Mouse (Mus musculus): Measurements from ENCODE around the gene Traf1. TPM values are rescaled to one million over a fixed set of nuclear protein-coding genes. Genes with fewer than 3 reads are reported as not detected.
A peak's percentile ranks its signal among the peaks of the same experiment; 100 is the strongest.

Gene Traf1
- total and polyA plus RNA-seq, 3 experiments, result 1.2 to 2.0 (median 1.2) TPM

DNA sequence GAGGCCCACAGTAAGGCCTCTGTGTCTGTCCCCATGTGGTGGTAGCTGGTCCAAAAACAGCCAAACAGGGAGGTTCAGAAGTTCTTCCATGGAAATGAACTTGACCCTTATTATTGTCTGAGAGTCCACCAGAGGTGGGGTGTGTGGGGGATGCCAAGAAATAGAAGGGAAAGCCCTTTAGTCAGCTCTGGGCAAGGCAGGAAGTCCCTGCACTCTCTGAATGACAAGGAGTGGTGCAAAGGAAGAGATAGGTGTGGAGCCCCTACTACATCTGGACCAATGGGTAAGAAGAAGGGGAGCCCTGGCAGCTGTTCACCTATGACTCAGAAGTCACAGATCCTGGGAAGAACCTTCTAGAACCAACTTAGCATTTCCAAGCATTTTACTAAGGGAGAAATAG is 7.2 kb downstream of the Traf1 start:
- intact Hi-C loops (cut with DNase I), result no loop called here
- peak overlapping the region; percentile 36; the same call in 1 of the 2 replicates for H3K27ac ChIP-seq
- H3K79me2 ChIP-seq (replicated peaks; ENCODE audit: control insufficient read depth, insufficient read depth, low read length), result no peaks in the 10 kb centered on the region
- TF ChIP-seq EP300 (IDR thresholded peaks at IDR 0.05; ENCODE audit: insufficient read depth, low read depth, low read length) (no peak), CTCF (IDR thresholded peaks at IDR 0.05) (no peak), POLR2A (IDR thresholded peaks at IDR 0.05; ENCODE audit: insufficient read depth, low read depth, low read length) (no peak)
- no peaks in the 10 kb centered on the region for H3K4me1 ChIP-seq (ENCODE audit: control insufficient read depth, insufficient read depth, low read length)
- DNase-seq, result no peak
- H3K27me3 ChIP-seq (ENCODE audit: control insufficient read depth, insufficient read depth, low read length), result no peaks in the 10 kb centered on the region
- H3K9ac ChIP-seq (ENCODE audit: low read depth, low read length), result no peak overlapping the region
- H3K4me3 ChIP-seq, result no peak overlapping the region
- no peaks in the 10 kb centered on the region for H3K36me3 ChIP-seq (ENCODE audit: control insufficient read depth, insufficient read depth, low read length)

DNA sequence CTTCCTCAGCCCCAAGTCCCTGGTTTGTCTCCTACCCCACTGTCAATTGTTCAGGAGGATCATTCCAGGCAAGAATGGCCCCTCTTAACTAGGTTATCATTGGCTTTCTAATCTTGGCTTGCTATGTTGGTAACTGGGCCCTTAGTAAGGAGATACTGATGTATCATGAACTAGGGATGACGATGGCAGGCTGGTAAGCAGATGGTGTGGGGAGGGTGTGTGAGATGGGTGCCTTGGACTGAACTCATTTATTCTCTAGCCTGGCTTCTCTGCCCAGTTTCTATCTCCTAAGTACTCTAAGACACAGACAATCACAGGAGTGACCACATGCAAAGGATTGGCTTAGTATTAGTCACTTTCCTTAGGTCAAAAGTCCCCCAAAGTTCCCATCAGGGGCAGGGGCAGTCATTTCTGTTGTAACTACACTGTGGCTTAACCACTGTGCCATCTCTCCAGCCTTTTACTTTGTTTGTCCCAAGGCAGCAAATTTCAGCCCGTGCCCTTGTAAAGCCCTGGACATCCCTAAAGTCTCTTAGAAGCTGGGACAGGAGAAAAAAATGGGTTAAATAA is 7.9 kb downstream of the Traf1 start:
- 78% methylated on average over 2 of the region's 2 CpGs for WGBS
- Histone ChIP-seq H3K9ac (ENCODE audit: low read depth, low read length) (no peak overlapping the region), H3K36me3 (ENCODE audit: control insufficient read depth, insufficient read depth, low read length) (no peaks in the 10 kb centered on the region), H3K27ac (no peak overlapping the region), H3K4me1 (ENCODE audit: control insufficient read depth, insufficient read depth, low read length) (no peaks in the 10 kb centered on the region), H3K4me3 (no peak overlapping the region), H3K27me3 (ENCODE audit: control insufficient read depth, insufficient read depth, low read length) (no peaks in the 10 kb centered on the region), H3K79me2 (replicated peaks; ENCODE audit: control insufficient read depth, insufficient read depth, low read length) (no peaks in the 10 kb centered on the region)
- intact Hi-C loops (cut with DNase I), result no loop called here
- TF ChIP-seq CTCF (IDR thresholded peaks at IDR 0.05) (no peak), POLR2A (IDR thresholded peaks at IDR 0.05; ENCODE audit: insufficient read depth, low read depth, low read length) (no peak), EP300 (IDR thresholded peaks at IDR 0.05; ENCODE audit: insufficient read depth, low read depth, low read length) (no peak)
- no peak for DNase-seq

- WGBS, result 78% methylated on average over 4 of the region's 4 CpGs
- TF ChIP-seq CTCF (IDR thresholded peaks at IDR 0.05) (no peak), EP300 (IDR thresholded peaks at IDR 0.05; ENCODE audit: insufficient read depth, low read depth, low read length) (no peak), POLR2A (IDR thresholded peaks at IDR 0.05; ENCODE audit: insufficient read depth, low read depth, low read length) (no peak)
- no peak overlapping the region for H3K9ac ChIP-seq (ENCODE audit: low read depth, low read length)
- H3K36me3 ChIP-seq (ENCODE audit: control insufficient read depth, insufficient read depth, low read length), result no peaks in the 10 kb centered on the region
- no peaks in the 10 kb centered on the region for H3K27me3 ChIP-seq (ENCODE audit: control insufficient read depth, insufficient read depth, low read length)
- intact Hi-C loops (cut with DNase I), result no loop called here
- no peaks in the 10 kb centered on the region for H3K79me2 ChIP-seq (replicated peaks; ENCODE audit: control insufficient read depth, insufficient read depth, low read length)
- no peak for DNase-seq
- no peak overlapping the region for H3K4me3 ChIP-seq
- H3K4me1 ChIP-seq (ENCODE audit: control insufficient read depth, insufficient read depth, low read length), result no peaks in the 10 kb centered on the region
- H3K27ac ChIP-seq, result no peak overlapping the region
These were observed 8.6 kb downstream of the Traf1 start for GRCm38 (mm10) chr2:34953018-34953417.

- Histone ChIP-seq H3K27me3 (ENCODE audit: control insufficient read depth, insufficient read depth, low read length) (no peaks in the 10 kb centered on the region), H3K4me3 (no peak overlapping the region), H3K4me1 (ENCODE audit: control insufficient read depth, insufficient read depth, low read length) (no peaks in the 10 kb centered on the region), H3K9ac (ENCODE audit: low read depth, low read length) (no peak overlapping the region), H3K79me2 (replicated peaks; ENCODE audit: control insufficient read depth, insufficient read depth, low read length) (no peaks in the 10 kb centered on the region), H3K27ac (no peak overlapping the region), H3K36me3 (ENCODE audit: control insufficient read depth, insufficient read depth, low read length) (no peaks in the 10 kb centered on the region)
- intact Hi-C loops (cut with DNase I), result no loop called here
- no peak for DNase-seq
- TF ChIP-seq EP300 (IDR thresholded peaks at IDR 0.05; ENCODE audit: insufficient read depth, low read depth, low read length) (no peak), POLR2A (IDR thresholded peaks at IDR 0.05; ENCODE audit: insufficient read depth, low read depth, low read length) (no peak), CTCF (IDR thresholded peaks at IDR 0.05) (no peak)
These were observed 10.1 kb downstream of the Traf1 start for GRCm38 (mm10) chr2:34951469-34951868.

DNA sequence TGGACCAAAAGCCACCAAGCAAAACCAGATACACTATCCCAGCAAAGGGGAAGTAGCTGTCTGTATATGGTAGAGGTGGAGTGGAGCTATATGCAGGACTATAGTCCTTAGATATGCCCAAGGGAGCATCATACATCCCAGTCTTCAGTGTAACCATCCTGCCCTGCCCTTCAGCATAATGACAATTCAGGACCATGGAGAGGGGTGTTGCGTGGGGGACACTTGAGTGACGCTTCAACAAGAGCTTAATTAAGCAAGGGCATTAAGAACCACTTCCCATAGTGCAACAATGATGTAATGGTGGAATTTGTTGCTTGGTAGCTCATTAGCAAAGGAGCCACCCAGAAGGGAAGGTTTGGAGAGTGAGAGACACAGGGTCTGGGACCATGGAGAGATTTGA is 12.9 kb downstream of the Traf1 start:
- TF ChIP-seq POLR2A (IDR thresholded peaks at IDR 0.05; ENCODE audit: insufficient read depth, low read depth, low read length) (no peak), CTCF (IDR thresholded peaks at IDR 0.05) (no peak), EP300 (IDR thresholded peaks at IDR 0.05; ENCODE audit: insufficient read depth, low read depth, low read length) (no peak)
- H3K36me3 ChIP-seq (ENCODE audit: control insufficient read depth, insufficient read depth, low read length), result no peaks in the 10 kb centered on the region
- no peak overlapping the region for H3K4me3 ChIP-seq
- H3K27me3 ChIP-seq (ENCODE audit: control insufficient read depth, insufficient read depth, low read length), result no peaks in the 10 kb centered on the region
- no peak for DNase-seq
- H3K9ac ChIP-seq (ENCODE audit: low read depth, low read length), result no peak overlapping the region
- peaks cover 2% of the 10 kb centered on the region for H3K4me1 ChIP-seq (ENCODE audit: control insufficient read depth, insufficient read depth, low read length)
- no peaks in the 10 kb centered on the region for H3K79me2 ChIP-seq (replicated peaks; ENCODE audit: control insufficient read depth, insufficient read depth, low read length)
- 24% methylated on average over 2 of the region's 2 CpGs for WGBS
- H3K27ac ChIP-seq, result no peak overlapping the region
- intact Hi-C loops (cut with DNase I), result no loop called here

DNA sequence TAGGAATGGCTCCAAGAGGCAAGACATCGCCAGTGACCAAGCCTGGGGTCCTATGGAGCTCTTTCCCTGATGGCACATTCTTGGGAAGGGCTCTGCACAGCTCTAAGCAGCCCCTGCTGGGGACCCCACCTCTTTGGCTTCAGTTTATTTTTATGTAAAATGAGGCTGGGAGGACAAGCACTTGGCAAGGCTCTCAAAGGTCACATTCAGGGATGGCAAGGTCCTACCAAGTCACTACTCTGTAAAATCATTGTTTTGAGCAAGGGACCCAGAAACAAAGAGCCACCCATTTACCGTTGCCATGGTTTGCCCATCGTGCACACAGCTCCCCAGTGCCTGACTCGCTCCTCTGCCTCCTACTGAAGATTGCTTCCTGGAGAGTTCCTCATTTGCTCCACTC is 15.5 kb downstream of the Traf1 start:
- 82% methylated on average over 4 of the region's 4 CpGs for WGBS
- H3K4me1 ChIP-seq (ENCODE audit: control insufficient read depth, insufficient read depth, low read length), result peaks cover 2% of the 10 kb centered on the region
- DNase-seq, result no peak
- no peak for TF ChIP-seq POLR2A (IDR thresholded peaks at IDR 0.05; ENCODE audit: insufficient read depth, low read depth, low read length)
- no peak for TF ChIP-seq EP300 (IDR thresholded peaks at IDR 0.05; ENCODE audit: insufficient read depth, low read depth, low read length)
- no peak for TF ChIP-seq CTCF (IDR thresholded peaks at IDR 0.05)
- H3K79me2 ChIP-seq (replicated peaks; ENCODE audit: control insufficient read depth, insufficient read depth, low read length), result no peaks in the 10 kb centered on the region
- no peak overlapping the region for H3K27ac ChIP-seq
- intact Hi-C loops (cut with DNase I), result no loop called here
- H3K27me3 ChIP-seq (ENCODE audit: control insufficient read depth, insufficient read depth, low read length), result no peaks in the 10 kb centered on the region
- no peaks in the 10 kb centered on the region for H3K36me3 ChIP-seq (ENCODE audit: control insufficient read depth, insufficient read depth, low read length)
- no peak overlapping the region for H3K4me3 ChIP-seq
- no peak overlapping the region for H3K9ac ChIP-seq (ENCODE audit: low read depth, low read length)

Measured in heart, adult 2 months (tissue).